Mouse (Mus musculus) ES-E14 (cell line): ENCODE measurements around the gene Cfap77. TPM values are rescaled to one million over a fixed set of nuclear protein-coding genes. Genes with fewer than 3 reads are reported as not detected.

Source experiments
- DNase-seq: peaks from one replicate; pipeline ENCODE4 v3.0.0-alpha.2; 2013; ENCODE audit warnings: low read depth, low spot score
- H3K27ac ChIP-seq: 2 replicates; pipeline ENCODE4 v1.5.1; 2012; ENCODE audit warnings: low read depth, mild to moderate bottlenecking, low read length, moderate library complexity, mixed read lengths; ENCODE audit not compliant: poor library complexity, insufficient read depth, severe bottlenecking
- H3K36me3 ChIP-seq: 2 replicates; pipeline ENCODE4 v1.6.1; 2012; ENCODE audit warnings: mild to moderate bottlenecking, low read length, moderate library complexity, mixed read lengths; ENCODE audit not compliant: control insufficient read depth, poor library complexity, insufficient read depth, severe bottlenecking
- H3K4me1 ChIP-seq, 2 experiments: fragments of 150-350 bp in 1 of 2; sonication (generic) in 1 of 2; 2 replicates each; pipeline ENCODE4 v1.6.1; 2012; ENCODE audit warnings: low read length in 2 of 2, mild to moderate bottlenecking in 1 of 2, mixed read lengths in 1 of 2; ENCODE audit not compliant: control insufficient read depth in 2 of 2, insufficient read depth in 2 of 2, poor library complexity in 1 of 2
- H3K4me3 ChIP-seq, 2 experiments: fragments of 150-350 bp in 1 of 2; sonication (generic) in 1 of 2; 2 replicates each; pipeline ENCODE4 v1.5.1; 2012; ENCODE audit warnings: low read length in 2 of 2, low read depth in 1 of 2, mild to moderate bottlenecking in 1 of 2, mixed read lengths in 1 of 2; ENCODE audit not compliant: insufficient read depth in 1 of 2, poor library complexity in 1 of 2, severe bottlenecking in 1 of 2
- H3K9ac ChIP-seq: 2 replicates; pipeline ENCODE4 v1.6.1; 2012; ENCODE audit warnings: low read depth, mild to moderate bottlenecking, low read length, mixed read lengths; ENCODE audit not compliant: poor library complexity, insufficient read depth, severe bottlenecking
- H3K9me3 ChIP-seq: fragments of 150-350 bp; sonication (generic); 2 replicates; pipeline ENCODE4 v1.6.1; 2012; ENCODE audit warnings: low read depth, mild to moderate bottlenecking, low read length; ENCODE audit not compliant: control insufficient read depth, insufficient read depth
- CHD2 ChIP-seq: IDR thresholded peaks from 2 replicates; pipeline ENCODE4 v1.6.1; 2014; ENCODE audit warnings: mild to moderate bottlenecking, low read depth, low read length, inconsistent platforms
- HCFC1 ChIP-seq: IDR thresholded peaks from 2 replicates; pipeline ENCODE4 v1.6.1; 2012; ENCODE audit warnings: low read length, inconsistent platforms, borderline replicate concordance; ENCODE audit not compliant: insufficient read depth
- MAFK ChIP-seq: IDR thresholded peaks from 2 replicates; pipeline ENCODE4 v1.6.1; 2014; ENCODE audit warnings: mild to moderate bottlenecking, low read depth, low read length, inconsistent platforms; ENCODE audit not compliant: insufficient read depth
- ZC3H11A ChIP-seq: IDR thresholded peaks from 2 replicates; pipeline ENCODE4 v1.6.1; 2012; ENCODE audit warnings: low read depth, mild to moderate bottlenecking, inconsistent platforms, low read length, borderline replicate concordance
- ZNF384 ChIP-seq: IDR thresholded peaks from 2 replicates; pipeline ENCODE4 v1.6.1; 2012; ENCODE audit warnings: low read depth, low read length, inconsistent platforms
- in situ Hi-C, 2 experiments: fragments of 600-800 bp; cut with MboI; formaldehyde crosslinking; loops; one replicate each; pipeline ENCODE4 v1.15.1; 2025; ENCODE audit warnings: low sequenced_read_pairs in 2 of 2, inconsistent platforms in 1 of 2; ENCODE audit not compliant: unreplicated experiment in 2 of 2
- total RNA-seq: library from RNA; depleted of rRNA; stranded (reverse); fragments of 300-350 nt; gene quantifications from 2 replicates; pipeline ENCODE4 v1.2.3, GENCODE M21; 2012

Cfap77 gene
- total RNA-seq, 1 experiment: 1.0 TPM

- Histone ChIP-seq H3K4me3 (no peak overlapping the region), H3K9me3 (no peaks in the 10 kb centered on the region), H3K36me3 (no peaks in the 10 kb centered on the region), H3K4me1 (peaks cover 0 to 2% of the 10 kb centered on the region in 2 experiments; a peak in 2 of 4 replicates), H3K27ac (no peak overlapping the region), H3K9ac (no peak overlapping the region)
- DNase-seq: no peak
- TF ChIP-seq MAFK (no peak), ZC3H11A (no peak), ZNF384 (no peak), HCFC1 (no peak), CHD2 (no peak)
- in situ Hi-C loops: no loop called here
These were observed 12.7 kb downstream of the Cfap77 start for GRCm38 (mm10) chr2:29042124-29042523.

GRCm38 (mm10) chr2:29041477-29041768 is 13.4 kb downstream of the Cfap77 start:
- no peaks in the 10 kb centered on the region for H3K36me3 ChIP-seq
- peaks cover 0 to 2% of the 10 kb centered on the region in 2 experiments; a peak in 2 of 4 replicates for H3K4me1 ChIP-seq
- TF ChIP-seq MAFK: no peak
- TF ChIP-seq ZNF384: no peak
- TF ChIP-seq HCFC1: no peak
- TF ChIP-seq ZC3H11A: no peak
- no peak for TF ChIP-seq CHD2
- H3K27ac ChIP-seq: no peak overlapping the region
- in situ Hi-C loops: no loop called here
- H3K9ac ChIP-seq: no peak overlapping the region
- H3K4me3 ChIP-seq: no peak overlapping the region
- no peaks in the 10 kb centered on the region for H3K9me3 ChIP-seq
- DNase-seq: no peak

- H3K9me3 ChIP-seq: no peaks in the 10 kb centered on the region
These were observed 14.0 kb downstream of the Cfap77 start for GRCm38 (mm10) chr2:29040594-29041476.

GRCm38 (mm10) chr2:29039741-29040140 is 15.1 kb downstream of the Cfap77 start:
- in situ Hi-C loops: no loop called here
- TF ChIP-seq CHD2: no peak
- no peak for TF ChIP-seq ZC3H11A
- TF ChIP-seq ZNF384: no peak
- no peak for TF ChIP-seq MAFK
- TF ChIP-seq HCFC1: no peak
- Histone ChIP-seq H3K9ac (no peak overlapping the region), H3K4me1 (no peaks in the 10 kb centered on the region; a peak in 2 of 4 replicates), H3K36me3 (no peaks in the 10 kb centered on the region), H3K9me3 (no peaks in the 10 kb centered on the region), H3K27ac (no peak overlapping the region), H3K4me3 (no peak overlapping the region)
- no peak for DNase-seq

More at GRCm38 (mm10) chr2:29040594-29041476, 14.0 kb downstream of the Cfap77 start:
- no peak overlapping the region for H3K9ac ChIP-seq
- TF ChIP-seq ZC3H11A (no peak), ZNF384 (no peak), HCFC1 (no peak), CHD2 (no peak), MAFK (no peak)
- no peak for DNase-seq
- H3K4me3 ChIP-seq: no peak overlapping the region
- in situ Hi-C loops: no loop called here
- no peaks in the 10 kb centered on the region; a peak in 2 of 4 replicates for H3K4me1 ChIP-seq
- H3K36me3 ChIP-seq: no peaks in the 10 kb centered on the region
- H3K27ac ChIP-seq: no peak overlapping the region

- in situ Hi-C loops: no loop called here
- H3K9me3 ChIP-seq: no peaks in the 10 kb centered on the region
- H3K9ac ChIP-seq: no peak overlapping the region
- no peak overlapping the region for H3K27ac ChIP-seq
- no peak for TF ChIP-seq ZC3H11A
- no peak for TF ChIP-seq MAFK
- TF ChIP-seq HCFC1: no peak
- no peak for TF ChIP-seq ZNF384
- no peak for TF ChIP-seq CHD2
- no peaks in the 10 kb centered on the region for H3K36me3 ChIP-seq
- H3K4me3 ChIP-seq: no peak overlapping the region
- no peak for DNase-seq
- H3K4me1 ChIP-seq: no peaks in the 10 kb centered on the region; a peak in 1 of 4 replicates
These were observed 19.2 kb downstream of the Cfap77 start for GRCm38 (mm10) chr2:29035698-29036097.
